Mouse (Mus musculus): ENCODE results near the gene Ucp3.

The Ucp3 gene

GRCm38 (mm10) chr7:100501027-100501843 is 28.4 kb downstream of the Ucp3 start:
- DNase-seq (ENCODE audit: low spot score), result no peak

DNA sequence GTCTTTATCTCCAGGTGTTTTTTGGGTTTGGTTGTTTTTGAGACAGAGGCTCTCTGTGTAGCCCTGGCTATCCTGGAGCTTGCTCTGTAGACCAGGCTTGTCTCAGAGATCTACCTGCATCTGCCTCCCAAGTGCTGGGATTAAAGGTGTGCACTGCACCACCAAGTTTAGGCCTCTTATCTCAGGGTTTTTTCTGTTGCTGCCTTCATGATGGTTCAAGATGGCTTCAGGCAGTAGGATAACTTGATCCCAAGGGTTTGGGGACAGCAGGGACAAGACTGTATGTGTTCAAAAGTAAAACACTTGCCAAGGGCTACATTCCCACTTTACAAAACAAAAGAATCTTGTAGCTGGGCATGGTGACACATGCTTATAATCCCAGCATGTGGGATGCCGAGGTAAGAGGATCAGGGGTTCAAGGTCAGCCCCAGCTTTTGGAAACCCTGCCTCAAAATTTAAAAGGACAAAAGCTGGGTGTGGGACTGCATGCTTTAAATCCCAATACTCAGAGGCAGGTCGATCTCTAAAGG is 29.1 kb downstream of the Ucp3 start:
- no peak for DNase-seq (ENCODE audit: low spot score)

GRCm38 (mm10) chr7:100502374-100502922 is 29.7 kb downstream of the Ucp3 start:
- DNase-seq (ENCODE audit: low spot score), result no peak

DNA sequence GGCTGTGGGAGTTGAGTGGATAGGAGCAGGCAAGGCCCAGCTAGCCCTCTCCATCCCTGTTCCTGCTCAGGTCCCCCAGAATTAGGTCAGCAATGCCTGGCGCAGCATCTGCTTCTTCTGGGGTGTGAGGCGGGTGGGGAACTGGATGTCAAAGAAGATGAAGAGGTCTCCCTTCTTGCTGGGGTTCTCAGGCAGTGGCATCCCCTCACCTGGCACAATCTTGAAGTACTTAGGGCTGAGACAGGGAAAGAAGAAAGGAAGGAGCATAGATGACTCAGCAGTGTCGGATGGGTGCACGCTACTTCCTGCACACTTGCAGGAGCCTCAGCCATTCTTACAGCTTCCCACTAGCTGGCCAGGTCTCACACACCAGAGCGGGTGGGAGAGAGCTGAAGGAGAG is 30.3 kb downstream of the Ucp3 start:
- no peak for DNase-seq (ENCODE audit: low spot score)

GRCm38 (mm10) chr7:100504740-100505487 is 32.1 kb downstream of the Ucp3 start:
- DNase-seq (ENCODE audit: low spot score), result no peak

DNA sequence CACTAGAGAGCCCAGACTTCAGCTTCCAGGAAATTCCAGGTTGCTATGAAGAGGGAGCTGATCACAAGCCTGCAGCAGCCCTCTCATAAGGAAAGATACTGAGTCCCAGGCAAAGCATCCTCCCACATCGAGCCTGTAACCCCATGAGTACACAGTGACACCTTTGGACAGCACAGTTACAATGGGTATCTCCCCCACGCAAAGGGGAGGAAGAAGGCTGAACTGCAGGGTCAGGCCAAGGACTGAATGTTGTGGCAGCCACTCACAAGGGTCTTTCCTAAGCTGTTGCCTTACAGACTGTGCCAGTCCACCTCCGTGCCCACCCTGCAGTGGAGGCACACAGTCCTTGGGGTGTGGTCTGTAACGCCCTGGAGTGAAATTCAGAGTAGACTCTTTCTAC is 33.7 kb downstream of the Ucp3 start:
- no peak for DNase-seq (ENCODE audit: low spot score)

DNA sequence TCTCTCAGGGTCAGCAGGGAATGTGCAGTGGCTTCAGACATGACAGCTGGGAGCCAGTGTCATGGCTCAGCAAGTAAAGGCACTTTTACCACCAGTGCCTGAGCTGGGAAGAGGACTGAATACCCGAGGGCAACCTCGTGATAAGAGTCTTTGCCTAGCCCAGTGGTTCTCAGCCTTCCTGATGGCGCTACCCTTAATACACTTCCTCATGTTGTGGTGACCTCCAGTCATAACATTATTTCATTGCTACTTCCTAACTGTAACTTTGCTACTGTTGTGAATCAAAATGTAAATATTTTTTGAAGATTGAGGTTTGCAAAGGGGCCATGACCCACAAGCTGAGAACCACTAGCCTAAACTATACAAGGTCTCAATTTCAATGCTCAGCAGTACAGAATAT is 35.9 kb downstream of the Ucp3 start:
- no peak for DNase-seq (ENCODE audit: low spot score)

GRCm38 (mm10) chr7:100511602-100512001 is 38.8 kb downstream of the Ucp3 start:
- no peak for DNase-seq (ENCODE audit: low spot score)

- DNase-seq (ENCODE audit: low spot score), result no peak
These were observed 41.8 kb downstream of the Ucp3 start, which contains the start of gene Dnajb13 for GRCm38 (mm10) chr7:100514573-100514972. Gene Dnajb13 (minus strand): TSS chr7:100514960.

GRCm38 (mm10) chr7:100520204-100520603 is 47.4 kb downstream of the Ucp3 start:
- DNase-seq (ENCODE audit: low spot score), result no peak

DNA sequence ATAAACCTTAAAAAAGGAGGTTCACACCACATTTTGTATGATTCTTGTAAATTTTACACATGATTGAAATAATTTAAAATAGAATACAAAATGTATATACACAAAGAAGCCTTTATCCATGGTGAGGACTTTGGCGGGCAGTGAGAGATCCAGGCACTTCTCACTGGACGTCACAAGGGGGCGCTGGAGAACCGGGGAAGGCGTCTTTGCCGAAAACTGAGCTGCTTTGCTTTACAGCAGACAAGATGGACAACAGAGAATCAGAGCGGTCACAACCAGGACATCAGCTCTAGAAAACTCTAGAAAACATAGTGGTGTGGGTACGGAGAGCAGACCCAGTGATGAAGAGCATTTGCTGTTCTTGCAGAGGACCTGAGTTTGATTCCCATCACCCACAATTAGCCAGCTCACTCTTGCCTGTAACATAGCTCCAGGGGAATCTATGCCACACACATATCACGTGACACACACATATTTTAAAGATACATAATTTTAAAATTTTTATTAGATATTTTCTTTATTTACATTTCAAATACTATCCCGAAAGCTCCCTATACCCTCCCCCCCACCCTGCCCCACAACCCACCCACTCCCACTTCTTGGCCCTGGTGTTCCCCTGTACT is 48.0 kb downstream of the Ucp3 start:
- DNase-seq (ENCODE audit: low spot score), result peak; percentile 58

GRCm38 (mm10) chr7:100522222-100522621 is 49.4 kb downstream of the Ucp3 start:
- DNase-seq (ENCODE audit: low spot score), result no peak

DNA sequence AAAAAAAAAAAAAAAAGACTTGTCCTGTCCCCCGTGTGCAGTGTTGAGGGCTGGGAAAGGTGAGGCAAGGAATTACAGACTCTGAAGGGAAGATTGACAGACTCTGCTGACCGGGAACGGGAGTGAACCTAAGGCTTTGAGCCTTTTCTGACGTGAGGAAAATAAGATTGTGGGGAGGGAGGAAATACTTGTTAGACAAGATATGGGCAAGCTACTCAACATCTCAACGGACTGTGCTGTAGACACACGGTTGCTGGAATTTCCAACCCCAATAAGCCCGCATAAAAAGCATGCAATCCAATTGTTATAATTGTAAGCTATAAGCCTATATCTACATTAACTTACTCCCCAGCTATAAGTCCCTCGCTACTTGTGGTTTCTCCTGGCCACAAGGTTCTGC is 51.9 kb downstream of the Ucp3 start:
- no peak for DNase-seq (ENCODE audit: low spot score)

DNA sequence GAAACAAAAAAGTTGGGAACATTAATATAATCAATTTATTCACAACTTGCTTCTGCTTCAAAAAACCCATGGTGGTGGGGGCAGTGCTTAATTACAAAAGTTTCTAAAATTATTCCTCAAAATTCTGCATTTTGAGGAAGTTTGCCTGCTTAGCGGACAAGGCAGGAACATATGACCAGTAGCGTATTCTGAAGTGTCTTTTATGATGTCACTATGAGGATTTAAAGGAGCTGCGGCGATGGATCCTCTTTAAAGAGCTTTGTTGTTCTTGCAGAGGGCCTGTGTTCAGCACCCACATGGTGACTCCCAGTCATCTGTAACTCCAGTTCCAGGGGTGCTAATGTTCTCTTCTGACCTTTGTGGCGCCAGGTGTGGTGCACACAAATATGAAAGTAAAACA is 58.0 kb downstream of the Ucp3 start:
- DNase-seq (ENCODE audit: low spot score), result no peak

- no peak for DNase-seq (ENCODE audit: low spot score)
These were observed 60.7 kb downstream of the Ucp3 start for GRCm38 (mm10) chr7:100533503-100533902.

DNA sequence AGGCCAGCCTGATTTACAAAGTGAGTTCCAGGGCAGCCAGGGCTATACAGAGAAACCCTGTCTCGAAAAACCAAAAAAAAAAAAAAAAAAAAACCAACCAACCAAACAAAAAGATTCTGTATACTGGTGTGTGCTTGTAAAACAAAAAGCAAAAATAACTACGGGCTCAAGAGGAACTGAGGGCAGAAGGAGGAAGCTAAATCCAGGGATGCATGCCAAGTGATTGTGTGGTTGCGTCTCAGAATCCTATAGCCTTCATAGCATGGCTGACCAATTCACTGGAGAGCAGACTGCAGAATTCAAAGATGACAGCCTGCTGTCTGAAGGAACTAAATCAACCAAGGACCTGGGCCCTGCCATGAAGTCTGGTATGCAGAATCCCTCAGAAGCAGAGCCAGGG is 61.4 kb downstream of the Ucp3 start:
- no peak for DNase-seq (ENCODE audit: low spot score)

- DNase-seq (ENCODE audit: low spot score), result no peak
These were observed 63.0 kb downstream of the Ucp3 start for GRCm38 (mm10) chr7:100535831-100536230.

Data from testis, postnatal 14 days (tissue).